Mouse (Mus musculus) heart, postnatal 0 days (tissue): Measurements from ENCODE around the gene Wdr59.

ENCODE experiments used
- CTCF ChIP-seq: IDR thresholded peaks from 2 replicates; pipeline ENCODE4 v1.5.1; 2016; ENCODE audit warnings: antibody characterized with exemption, control low read depth, low read depth
- EP300 ChIP-seq: IDR thresholded peaks from 2 replicates; pipeline ENCODE4 v1.6.1; 2016; ENCODE audit warnings: antibody characterized with exemption, low read depth

GRCm38 (mm10) chr8:111422614-111423013, 99.3 kb downstream of the Wdr59 start:
- TF ChIP-seq CTCF (no peak), EP300 (no peak)
